Mouse (Mus musculus) 416B (cell line): ENCODE measurements at regions not wholly inside any gene's neighbourhood (a gene's known extent, or its start where the extent isn't known, plus 50 kb on each side); places are given as distances from the start of the nearest gene placed in this dataset.
A peak's percentile ranks its signal among the peaks of the same experiment; 100 is the strongest.
"Not testable (repeated sequence)": the region's sequence is repeated elsewhere in the genome, so short reads cannot be mapped to it uniquely, and the experiment has no call there.

ENCODE experiments used
- DNase-seq: peaks from one replicate; pipeline ENCODE4 v3.0.0; 2011; ENCODE audit warnings: low read depth

GRCm38 (mm10) chr14:109035171-109035570 is 121.2 kb upstream of the Slitrk1 start:
- DNase-seq = no peak

- not testable (repeated sequence) for DNase-seq
Measured at GRCm38 (mm10) chr14:108994919-108995318, 81.0 kb upstream of the Slitrk1 start.

- peak; percentile 70 for DNase-seq
Measured at GRCm38 (mm10) chr14:108976873-108977272, 62.9 kb upstream of the Slitrk1 start.

- DNase-seq = no peak
Measured at GRCm38 (mm10) chr14:108974036-108974435, 60.1 kb upstream of the Slitrk1 start.
